Mouse (Mus musculus): ENCODE measurements at regions not wholly inside any gene's neighbourhood (a gene's known extent, or its start where the extent isn't known, plus 50 kb on each side); places are given as distances from the start of the nearest gene placed in this dataset.

- Histone ChIP-seq H3K9me3 (replicated peaks; ENCODE audit: insufficient read depth, low read length) (no peaks in the 10 kb centered on the region), H3K4me3 (ENCODE audit: control insufficient read depth in 1 of 2, insufficient read depth in 1 of 2, low read depth in 2 of 2, low read length in 2 of 2) (no peak overlapping the region), H3K27ac (ENCODE audit: control insufficient read depth, low read depth, low read length) (no peak overlapping the region), H3K4me1 (ENCODE audit: control insufficient read depth in 1 of 2, insufficient read depth in 2 of 2, low read length in 2 of 2) (no peaks in the 10 kb centered on the region), H3K9ac (ENCODE audit: control insufficient read depth, low read depth, low read length, poor library complexity, severe bottlenecking) (no peak overlapping the region), H3K79me2 (ENCODE audit: control insufficient read depth, insufficient read depth, low read length, poor library complexity) (no peaks in the 10 kb centered on the region), H3K36me3 (ENCODE audit: control insufficient read depth in 1 of 2, insufficient read depth in 2 of 2, low read length in 2 of 2) (no peaks in the 10 kb centered on the region), H3K27me3 (ENCODE audit: control insufficient read depth in 1 of 2, insufficient read depth in 2 of 2, low read length in 2 of 2) (no peaks in the 10 kb centered on the region)
- DNase-seq (ENCODE audit: low read depth, low spot score): peak; percentile 58
- no peak for TF ChIP-seq USF1 (IDR thresholded peaks at IDR 0.05; ENCODE audit: low read depth, low read length)
- TF ChIP-seq KAT2A (conservative IDR thresholded peaks at IDR 0.05; ENCODE audit: low read depth, low read length): no peak
- no peak for TF ChIP-seq CHD2 (IDR thresholded peaks at IDR 0.05; ENCODE audit: low read length)
- TF ChIP-seq RAD21 (IDR thresholded peaks at IDR 0.05; ENCODE audit: low read depth, low read length): peak; percentile 88
- TF ChIP-seq CHD1 (IDR thresholded peaks at IDR 0.05; ENCODE audit: low read depth, low read length): no peak
- TF ChIP-seq SMC3 (IDR thresholded peaks at IDR 0.05; ENCODE audit: low read depth, low read length): peak; percentile 82
- no peak for TF ChIP-seq HCFC1 (IDR thresholded peaks at IDR 0.05; ENCODE audit: low read depth, low read length)
- TF ChIP-seq ZC3H11A (IDR thresholded peaks at IDR 0.05; ENCODE audit: low read depth, low read length): peak; percentile 80
- no peak for TF ChIP-seq TBP (IDR thresholded peaks at IDR 0.05; ENCODE audit: low read depth, low read length)
- TF ChIP-seq TCF12 (IDR thresholded peaks at IDR 0.05; ENCODE audit: low read depth, low read length): no peak
- TF ChIP-seq POLR2AphosphoS5 (IDR thresholded peaks at IDR 0.05; ENCODE audit: borderline replicate concordance, low read depth, low read length): no peak
- no peak for TF ChIP-seq UBTF (IDR thresholded peaks at IDR 0.05; ENCODE audit: borderline replicate concordance, insufficient read depth, low read depth, low read length)
- no peak for TF ChIP-seq BHLHE40 (IDR thresholded peaks at IDR 0.05; ENCODE audit: borderline replicate concordance, low read depth, low read length)
- no peak for TF ChIP-seq ZMIZ1 (IDR thresholded peaks at IDR 0.05; ENCODE audit: low read depth, low read length)
- TF ChIP-seq GATA1 (IDR thresholded peaks at IDR 0.05; ENCODE audit: low read depth, low read length): no peak
- TF ChIP-seq MAZ (IDR thresholded peaks at IDR 0.05; ENCODE audit: low read depth, low read length): no peak
- TF ChIP-seq MYC (IDR thresholded peaks at IDR 0.05; ENCODE audit: low read depth, low read length): no peak
- peak; percentile 48 to 79 (median 51) for TF ChIP-seq CTCF (IDR thresholded peaks at IDR 0.05 in 2 of 3, conservative IDR thresholded peaks at IDR 0.05 in 1 of 3; ENCODE audit: control insufficient read depth in 1 of 3, insufficient read depth in 1 of 3, low read depth in 2 of 3, low read length in 3 of 3, poor library complexity in 1 of 3, severe bottlenecking in 1 of 3)
- TF ChIP-seq MEF2A (IDR thresholded peaks at IDR 0.05; ENCODE audit: extremely low read depth, insufficient replicate concordance, low read depth, low read length, poor library complexity, severe bottlenecking): no peak
- TF ChIP-seq JUND (IDR thresholded peaks at IDR 0.05; ENCODE audit: low read depth, low read length): no peak
- TF ChIP-seq ELF1 (IDR thresholded peaks at IDR 0.05; ENCODE audit: low read depth, low read length): no peak
- TF ChIP-seq NELFE (IDR thresholded peaks at IDR 0.05; ENCODE audit: low read depth, low read length): no peak
- TF ChIP-seq POLR2AphosphoS2 (IDR thresholded peaks at IDR 0.05; ENCODE audit: low read length): no peak
- no peak for TF ChIP-seq NRF1 (IDR thresholded peaks at IDR 0.05; ENCODE audit: insufficient read depth, low read depth, low read length, poor library complexity, severe bottlenecking)
- no peak for TF ChIP-seq MYB (IDR thresholded peaks at IDR 0.05; ENCODE audit: low read depth, low read length)
These were observed 68.5 kb upstream of the Megf9 start for GRCm38 (mm10) chr4:70603209-70603852.
